Mouse (Mus musculus): Measurements from ENCODE around the gene Kcnrg. TPM values are rescaled to one million over a fixed set of nuclear protein-coding genes. Genes with fewer than 3 reads are reported as not detected.
"Not testable (repeated sequence)": the region's sequence is repeated elsewhere in the genome, so short reads cannot be mapped to it uniquely, and the experiment has no call there.

The Kcnrg gene
- polyA plus RNA-seq (2015; fragmentation: Nextera tagmentation; extraction: Ambion mirVana) = 3.2 and 3.4 TPM in 2 replicates

DNA sequence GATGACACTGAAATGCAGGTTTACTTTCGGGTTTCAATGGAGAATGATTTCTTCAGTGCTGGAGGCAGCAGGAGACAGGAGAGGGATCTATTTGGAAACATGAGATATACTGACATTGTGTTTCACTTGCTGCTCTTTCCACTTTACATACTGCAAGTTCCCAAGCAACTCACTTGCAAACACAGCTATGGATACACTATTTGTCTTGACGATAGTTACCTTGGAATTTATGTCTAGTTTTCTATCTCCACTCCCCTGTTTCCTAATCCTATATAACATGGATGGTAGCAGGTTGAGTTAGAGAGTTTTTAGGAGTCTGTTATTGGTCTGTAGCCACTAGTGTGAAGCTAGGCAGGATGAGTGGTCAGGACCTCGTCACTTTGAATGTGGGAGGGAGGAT, at the start of gene Kcnrg:
Kcnrg (plus strand) TSS at position 301 of the 400 bp plus-strand sequence.
- Histone ChIP-seq H3K36me3 (peaks cover 50% of the 10 kb centered on the region), H3K9ac (replicated peaks) (no peak within 1 kb of the TSS), H3K4me2 (replicated peaks) (no peak within 1 kb of the TSS), H3K4me3 (replicated peaks) (no peak within 1 kb of the TSS), H3K4me1 (replicated peaks) (peaks cover 12% of the 10 kb centered on the region), H3K27ac (no peak within 1 kb of the TSS), H3K27me3 (no peaks in the 10 kb centered on the region), H3K9me3 (no peaks in the 10 kb centered on the region)
- 87% methylated on average over 3 of the region's 3 CpGs for WGBS
- no peak for ATAC-seq

GRCm38 (mm10) chr14:61558901-61559300, 48.4 kb upstream of the Kcnrg start:
- H3K4me3 ChIP-seq (replicated peaks) = no peak overlapping the region
- H3K9me3 ChIP-seq = no peaks in the 10 kb centered on the region
- no peaks in the 10 kb centered on the region for H3K27me3 ChIP-seq
- H3K4me1 ChIP-seq (replicated peaks) = 0 out of 2 replicates have a peak, but pooled peaks cover 9% of the 10 kb centered on the region
- no peak overlapping the region for H3K4me2 ChIP-seq (replicated peaks)
- no peak overlapping the region for H3K27ac ChIP-seq
- no peak overlapping the region for H3K9ac ChIP-seq (replicated peaks)
- H3K36me3 ChIP-seq = no peaks in the 10 kb centered on the region
- ATAC-seq = no peak
- WGBS = 91% methylated on average over 6 of the region's 6 CpGs

DNA sequence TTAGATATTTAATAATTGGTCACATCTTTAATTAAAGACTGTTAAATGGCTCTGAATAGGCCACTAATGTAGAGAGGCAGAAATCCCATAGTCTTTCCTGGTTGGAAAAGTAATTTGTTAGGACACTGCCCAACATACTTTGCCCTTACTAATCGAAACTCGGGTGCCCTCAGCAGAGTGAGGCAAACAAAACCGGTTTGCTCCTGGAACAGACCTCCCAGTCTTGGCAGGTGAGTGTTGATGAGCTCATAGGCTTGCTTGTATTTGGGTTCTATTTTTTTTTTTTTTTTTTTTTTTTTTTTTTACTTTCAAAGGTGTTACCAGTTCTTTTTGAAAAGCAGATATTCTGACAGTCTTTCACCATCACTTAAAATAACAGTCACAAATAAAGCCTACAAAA, 47.4 kb upstream of the Kcnrg start:
- Histone ChIP-seq H3K27me3 (no peaks in the 10 kb centered on the region), H3K4me3 (replicated peaks) (no peak overlapping the region), H3K9me3 (no peaks in the 10 kb centered on the region), H3K9ac (replicated peaks) (no peak overlapping the region), H3K36me3 (no peaks in the 10 kb centered on the region), H3K4me2 (replicated peaks) (no peak overlapping the region), H3K4me1 (replicated peaks) (0 out of 2 replicates have a peak, but pooled peaks cover 9% of the 10 kb centered on the region), H3K27ac (no peak overlapping the region)
- ATAC-seq = no peak
- WGBS = 71% methylated on average over 3 of the region's 3 CpGs

DNA sequence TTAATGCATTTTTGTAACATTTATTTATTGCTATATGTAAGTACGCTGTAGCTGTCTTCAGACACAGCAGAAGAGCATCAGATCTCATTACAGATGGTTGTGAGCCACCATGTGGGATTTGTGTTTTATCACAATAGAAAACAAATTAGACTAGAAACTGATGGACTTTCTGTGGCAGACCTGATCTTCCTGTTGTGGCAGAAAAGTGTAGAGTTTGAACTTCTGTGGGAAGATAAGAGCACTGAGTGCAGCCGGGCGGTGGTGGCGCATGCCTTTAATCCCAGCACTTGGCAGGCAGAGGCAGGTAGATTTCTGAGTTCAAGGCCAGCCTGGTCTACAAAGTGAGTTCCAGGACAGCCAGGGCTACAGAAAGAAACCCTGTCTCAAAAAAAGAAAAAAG, 41.0 kb upstream of the Kcnrg start:
- WGBS = 96% methylated on average over 4 of the region's 4 CpGs
- H3K27me3 ChIP-seq; H3K4me2 ChIP-seq (replicated peaks); H3K9me3 ChIP-seq; H3K4me3 ChIP-seq (replicated peaks); H3K9ac ChIP-seq (replicated peaks); H3K36me3 ChIP-seq; ATAC-seq; H3K27ac ChIP-seq; H3K4me1 ChIP-seq (replicated peaks): not testable (repeated sequence)

DNA sequence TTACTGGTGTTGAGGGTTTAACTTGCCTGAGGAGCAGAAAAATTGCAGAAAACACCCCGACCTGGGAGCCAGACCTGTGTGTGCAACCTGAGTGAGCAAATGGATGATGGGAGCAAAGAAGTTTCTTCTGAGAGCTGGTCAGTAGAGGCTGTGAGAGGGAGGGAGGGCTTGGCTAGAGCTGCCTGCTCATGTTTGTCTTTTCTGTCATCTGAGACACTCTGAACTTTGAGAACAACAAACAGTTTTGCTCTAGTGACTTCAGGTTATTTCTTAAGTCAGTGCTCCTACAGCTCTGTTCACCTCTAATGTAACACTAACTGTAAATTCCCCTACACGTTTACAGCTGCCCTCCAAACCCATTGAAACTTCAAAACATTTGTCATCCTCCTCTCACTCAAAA, 37.9 kb upstream of the Kcnrg start:
- no peak overlapping the region for H3K27ac ChIP-seq
- no peak overlapping the region for H3K4me2 ChIP-seq (replicated peaks)
- no peaks in the 10 kb centered on the region for H3K27me3 ChIP-seq
- H3K9ac ChIP-seq (replicated peaks) = no peak overlapping the region
- no peaks in the 10 kb centered on the region for H3K4me1 ChIP-seq (replicated peaks)
- H3K4me3 ChIP-seq (replicated peaks) = no peak overlapping the region
- WGBS = 72% methylated on average over 2 of the region's 2 CpGs
- H3K36me3 ChIP-seq = no peaks in the 10 kb centered on the region
- no peak for ATAC-seq
- H3K9me3 ChIP-seq = no peaks in the 10 kb centered on the region

DNA sequence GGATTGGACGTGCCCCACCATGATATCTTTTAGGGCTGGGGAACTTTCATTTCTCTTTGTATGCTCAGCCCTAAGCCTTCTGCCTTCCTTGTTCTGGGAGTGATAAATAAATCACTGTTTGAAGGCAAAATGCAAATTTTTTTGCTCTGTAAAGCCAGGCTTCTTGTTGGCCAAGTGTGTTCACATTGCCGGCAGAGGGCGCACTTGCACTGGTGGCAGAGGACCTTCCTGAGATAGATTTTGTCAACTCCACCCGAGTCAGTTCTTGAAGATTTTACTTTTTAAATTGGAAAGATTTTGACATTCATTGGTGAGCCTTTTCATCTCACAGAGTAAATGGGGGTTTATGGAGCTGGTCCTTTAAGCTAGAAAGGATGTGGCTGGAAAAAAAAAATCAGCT, 35.9 kb upstream of the Kcnrg start:
- H3K27me3 ChIP-seq = no peaks in the 10 kb centered on the region
- 16% methylated on average over 4 of the region's 4 CpGs for WGBS
- H3K9ac ChIP-seq (replicated peaks) = no peak overlapping the region
- no peak overlapping the region for H3K4me3 ChIP-seq (replicated peaks)
- no peak for ATAC-seq
- no peaks in the 10 kb centered on the region for H3K36me3 ChIP-seq
- no peaks in the 10 kb centered on the region for H3K4me1 ChIP-seq (replicated peaks)
- no peaks in the 10 kb centered on the region for H3K9me3 ChIP-seq
- no peak overlapping the region for H3K27ac ChIP-seq
- H3K4me2 ChIP-seq (replicated peaks) = no peak overlapping the region

- Histone ChIP-seq H3K9me3 (no peaks in the 10 kb centered on the region), H3K4me3 (replicated peaks) (no peak overlapping the region), H3K9ac (replicated peaks) (no peak overlapping the region), H3K36me3 (no peaks in the 10 kb centered on the region), H3K4me1 (replicated peaks) (no peaks in the 10 kb centered on the region), H3K27ac (no peak overlapping the region), H3K27me3 (no peaks in the 10 kb centered on the region), H3K4me2 (replicated peaks) (no peak overlapping the region)
- WGBS = 81% methylated on average over 2 of the region's 2 CpGs
- no peak for ATAC-seq
These were observed 35.1 kb upstream of the Kcnrg start for GRCm38 (mm10) chr14:61572131-61572530.

DNA sequence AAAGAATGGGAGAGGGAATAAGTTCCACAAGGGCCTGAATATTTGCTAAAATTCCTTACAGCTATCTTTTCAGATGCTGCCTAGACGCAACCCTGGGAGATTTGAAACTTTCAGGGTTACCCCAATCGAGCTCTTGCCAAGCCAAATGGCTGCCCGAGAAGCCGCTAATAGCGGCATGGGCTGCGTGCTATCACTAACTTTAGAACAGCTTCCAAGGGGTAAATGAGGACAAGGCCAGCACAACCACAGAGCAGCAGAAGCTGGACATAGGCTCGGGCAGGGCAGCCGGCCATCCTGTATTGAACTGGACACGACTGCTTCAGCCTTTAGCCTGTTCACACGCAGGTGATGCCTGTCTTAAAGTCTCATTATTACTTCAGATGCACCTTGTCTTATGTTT, 32.2 kb upstream of the Kcnrg start:
- Histone ChIP-seq H3K4me3 (replicated peaks) (no peak overlapping the region), H3K36me3 (no peaks in the 10 kb centered on the region), H3K9ac (replicated peaks) (no peak overlapping the region), H3K4me2 (replicated peaks) (no peak overlapping the region), H3K9me3 (no peaks in the 10 kb centered on the region), H3K27ac (no peak overlapping the region), H3K4me1 (replicated peaks) (no peaks in the 10 kb centered on the region), H3K27me3 (no peaks in the 10 kb centered on the region)
- WGBS = 87% methylated on average over 10 of the region's 10 CpGs
- ATAC-seq = no peak

DNA sequence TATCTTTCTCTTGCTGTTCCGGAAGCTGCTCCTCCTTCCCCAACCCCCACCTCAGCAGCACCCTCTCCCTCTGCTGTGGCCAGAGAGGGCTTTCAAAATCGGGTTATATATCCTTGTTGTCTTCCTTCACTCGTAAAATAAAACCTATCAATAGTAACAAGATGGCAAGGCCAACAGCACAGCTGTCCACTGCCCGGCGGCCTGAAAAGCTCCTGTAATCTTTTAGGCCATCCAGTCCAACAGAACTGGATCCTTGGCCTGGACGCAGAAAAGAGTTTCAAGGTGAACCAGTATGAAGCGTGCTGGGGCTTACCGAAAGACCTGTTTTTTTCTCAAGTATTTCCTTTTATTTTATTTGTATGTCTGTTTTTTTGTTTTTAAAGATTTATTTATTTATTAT, 31.3 kb upstream of the Kcnrg start:
- Histone ChIP-seq H3K9ac (replicated peaks) (no peak overlapping the region), H3K27ac (no peak overlapping the region), H3K4me2 (replicated peaks) (no peak overlapping the region), H3K9me3 (no peaks in the 10 kb centered on the region), H3K27me3 (no peaks in the 10 kb centered on the region), H3K36me3 (no peaks in the 10 kb centered on the region), H3K4me1 (replicated peaks) (no peaks in the 10 kb centered on the region), H3K4me3 (replicated peaks) (no peak overlapping the region)
- ATAC-seq = no peak
- 91% methylated on average over 8 of the region's 8 CpGs for WGBS

- Histone ChIP-seq H3K4me3 (replicated peaks) (no peak overlapping the region), H3K4me2 (replicated peaks) (no peak overlapping the region), H3K9ac (replicated peaks) (no peak overlapping the region), H3K36me3 (no peaks in the 10 kb centered on the region), H3K9me3 (no peaks in the 10 kb centered on the region), H3K27me3 (no peaks in the 10 kb centered on the region), H3K27ac (no peak overlapping the region), H3K4me1 (replicated peaks) (no peaks in the 10 kb centered on the region)
- no peak for ATAC-seq
- 91% methylated on average over 4 of the region's 4 CpGs for WGBS
These were observed 17.8 kb upstream of the Kcnrg start for GRCm38 (mm10) chr14:61589288-61590065.

GRCm38 (mm10) chr14:61596719-61597426, 10.4 kb upstream of the Kcnrg start:
- Histone ChIP-seq H3K27me3 (no peaks in the 10 kb centered on the region), H3K27ac (no peak overlapping the region), H3K4me1 (replicated peaks) (peaks cover 19% of the 10 kb centered on the region), H3K4me3 (replicated peaks) (no peak overlapping the region), H3K9me3 (no peaks in the 10 kb centered on the region), H3K4me2 (replicated peaks) (no peak overlapping the region), H3K36me3 (no peaks in the 10 kb centered on the region), H3K9ac (replicated peaks) (no peak overlapping the region)
- WGBS = 92% methylated on average over 9 of the region's 9 CpGs
- ATAC-seq = no peak

- peaks cover 25% of the 10 kb centered on the region for H3K4me1 ChIP-seq (replicated peaks)
- 48% methylated on average over 5 of the region's 5 CpGs for WGBS
- no peak for ATAC-seq
- no peaks in the 10 kb centered on the region for H3K27me3 ChIP-seq
- H3K27ac ChIP-seq = no peak within 1 kb of the TSS
- no peaks in the 10 kb centered on the region for H3K36me3 ChIP-seq
- H3K9me3 ChIP-seq = no peaks in the 10 kb centered on the region
- H3K9ac ChIP-seq (replicated peaks) = no peak within 1 kb of the TSS
- H3K4me2 ChIP-seq (replicated peaks) = peak within 1 kb of the TSS; percentile 68
- peak within 1 kb of the TSS; percentile 84 for H3K4me3 ChIP-seq (replicated peaks)
These were observed 9.3 kb upstream of the Kcnrg start, which contains the start of gene Trim13 for GRCm38 (mm10) chr14:61597968-61598367. Gene Trim13, plus strand, starts transcription at chr14:61598247.
